Mouse (Mus musculus) lung, postnatal 36 days (tissue): ENCODE data around the gene Saxo1.

Source experiments
- DNase-seq: peaks from one replicate; pipeline ENCODE4 v3.0.0; 2022; ENCODE audit warnings: mixed read lengths

Gene Saxo1

GRCm38 (mm10) chr4:86410946-86411345, 147.2 kb downstream of the Saxo1 start:
- DNase-seq: peak; percentile 15

GRCm38 (mm10) chr4:86408421-86408820, 149.7 kb downstream of the Saxo1 start:
- DNase-seq: no peak

- DNase-seq: no peak
These were observed 151.0 kb downstream of the Saxo1 start for GRCm38 (mm10) chr4:86407200-86407527.

GRCm38 (mm10) chr4:86406501-86407199, 151.5 kb downstream of the Saxo1 start:
- DNase-seq: no peak

- no peak for DNase-seq
These were observed 157.0 kb downstream of the Saxo1 start for GRCm38 (mm10) chr4:86401116-86401515.

GRCm38 (mm10) chr4:86397470-86397869, 160.7 kb downstream of the Saxo1 start:
- DNase-seq: no peak

GRCm38 (mm10) chr4:86396672-86397288, 161.3 kb downstream of the Saxo1 start:
- no peak for DNase-seq

GRCm38 (mm10) chr4:86395636-86396035, 162.5 kb downstream of the Saxo1 start:
- no peak for DNase-seq
